Mouse (Mus musculus): ENCODE measurements around the gene 1110059G10Rik. TPM values are rescaled to one million over a fixed set of nuclear protein-coding genes. Genes with fewer than 3 reads are reported as not detected.

The 1110059G10Rik gene
- polyA plus RNA-seq, 1 experiment from 2014 or later = 24.7 TPM

Other genes with a start within 250 kb of the 1110059G10Rik start
- gene Topaz1, start 203.7 kb downstream of the 1110059G10Rik start, polyA plus RNA-seq (2015; fragmentation: Nextera tagmentation; extraction: Ambion mirVana) = not detected in 2 replicates
- 5.7 and 6.2 TPM in 2 replicates for gene Tcaim, start 145.5 kb downstream of the 1110059G10Rik start, polyA plus RNA-seq (2015; fragmentation: Nextera tagmentation; extraction: Ambion mirVana)
- gene Gm35549, start 107.0 kb downstream of the 1110059G10Rik start, polyA plus RNA-seq (2015; fragmentation: Nextera tagmentation; extraction: Ambion mirVana) = 0.55 and 0.64 TPM in 2 replicates
- 82.3 and 83.0 TPM in 2 replicates for gene Zfp445, start 85.0 kb downstream of the 1110059G10Rik start, polyA plus RNA-seq (2015; fragmentation: Nextera tagmentation; extraction: Ambion mirVana)
- gene Zkscan7, start 65.3 kb downstream of the 1110059G10Rik start, polyA plus RNA-seq (2015; fragmentation: Nextera tagmentation; extraction: Ambion mirVana) = 6.0 and 7.7 TPM in 2 replicates
- 24.9 and 25.1 TPM in 2 replicates for gene Zfp105, start 27.9 kb downstream of the 1110059G10Rik start, polyA plus RNA-seq (2015; fragmentation: Nextera tagmentation; extraction: Ambion mirVana)
- 43.9 and 56.0 TPM in 2 replicates for gene Kif15, start within 50 bp of the 1110059G10Rik start, polyA plus RNA-seq (2015; fragmentation: Nextera tagmentation; extraction: Ambion mirVana)
- gene Tmem42, start 70.3 kb upstream of the 1110059G10Rik start, polyA plus RNA-seq (2015; fragmentation: Nextera tagmentation; extraction: Ambion mirVana) = 25.0 and 25.7 TPM in 2 replicates
- gene Tgm4, start 83.7 kb upstream of the 1110059G10Rik start, polyA plus RNA-seq (2015; fragmentation: Nextera tagmentation; extraction: Ambion mirVana) = 0.72 and 0.89 TPM in 2 replicates
- gene Zdhhc3, start 162.2 kb upstream of the 1110059G10Rik start, polyA plus RNA-seq (2015; fragmentation: Nextera tagmentation; extraction: Ambion mirVana) = 69.8 and 73.4 TPM in 2 replicates
- gene Exosc7, start 162.2 kb upstream of the 1110059G10Rik start, polyA plus RNA-seq (2015; fragmentation: Nextera tagmentation; extraction: Ambion mirVana) = 133 and 137 TPM in 2 replicates
- 0.70 and 0.77 TPM in 2 replicates for gene Clec3b, start 199.9 kb upstream of the 1110059G10Rik start, polyA plus RNA-seq (2015; fragmentation: Nextera tagmentation; extraction: Ambion mirVana)